Mouse (Mus musculus): Measurements from ENCODE around the gene Bsg.
"Not testable (repeated sequence)": the region's sequence is repeated elsewhere in the genome, so short reads cannot be mapped to it uniquely, and the experiment has no call there.

The Bsg gene

DNA sequence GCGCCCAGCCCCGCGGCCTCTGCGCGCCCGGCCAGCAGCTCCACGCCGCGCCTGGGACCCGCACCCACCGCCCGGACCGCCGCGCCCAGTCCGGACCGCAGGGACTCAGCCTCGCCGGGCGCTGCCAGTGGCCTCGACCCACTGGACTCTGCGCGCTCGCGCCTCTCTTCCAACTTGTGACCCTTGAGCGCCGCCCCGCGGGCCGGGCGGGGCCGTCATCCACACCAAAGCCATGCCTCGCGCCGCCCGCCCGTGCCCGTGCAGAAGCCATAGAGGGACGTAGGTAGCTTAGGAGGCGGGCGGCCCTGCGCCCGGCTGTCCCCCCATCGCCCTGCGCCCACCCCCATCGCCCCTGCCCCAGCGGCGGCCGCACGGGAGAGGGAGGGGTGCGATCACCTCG is 31.1 kb downstream of the Bsg start:
- ATAC-seq (ENCODE audit: low TSS enrichment): no peak

DNA sequence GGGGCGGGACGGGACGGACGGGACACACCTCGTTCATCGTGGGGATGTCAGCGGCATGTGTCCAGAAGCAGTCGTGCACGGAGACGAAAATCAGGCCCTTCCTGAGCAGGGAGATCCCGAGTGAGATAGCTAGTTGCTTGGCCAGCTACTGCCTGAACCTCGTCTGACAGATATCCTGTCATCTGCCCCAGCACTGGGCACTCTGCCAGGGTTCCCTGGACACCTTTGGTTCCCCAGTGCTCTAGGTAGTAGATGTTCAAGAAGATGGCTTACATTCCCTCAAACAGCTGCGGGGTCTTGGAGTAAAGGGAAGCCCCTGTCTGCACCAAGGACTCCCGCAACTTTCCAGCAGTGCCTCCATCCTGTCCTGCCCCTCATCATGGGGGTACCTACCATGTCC is 32.4 kb downstream of the Bsg start:
- no peak for ATAC-seq (ENCODE audit: low TSS enrichment)

DNA sequence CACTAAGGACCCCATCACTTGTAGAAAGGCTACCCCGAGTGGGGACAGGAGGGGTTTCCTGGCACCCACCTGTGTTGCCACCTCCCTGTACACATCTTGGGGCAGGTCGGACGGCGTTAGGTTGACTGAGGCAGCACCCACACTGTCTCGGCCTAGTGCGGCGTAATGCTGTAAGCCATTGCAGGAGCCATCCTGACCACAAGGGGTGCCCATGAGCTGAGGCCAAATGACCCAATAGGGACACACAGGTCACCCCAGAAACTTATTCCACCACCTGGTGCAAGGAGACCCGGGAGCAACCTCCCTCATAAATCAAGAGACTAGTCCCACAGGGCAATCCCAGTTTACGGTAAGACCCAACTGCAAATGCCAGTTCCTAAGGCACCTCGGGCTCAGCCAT is 34.0 kb downstream of the Bsg start:
- ATAC-seq (ENCODE audit: low TSS enrichment): no peak

- ATAC-seq (ENCODE audit: low TSS enrichment): no peak
Measured at GRCm38 (mm10) chr10:79739234-79739633, 34.9 kb downstream of the Bsg start.

GRCm38 (mm10) chr10:79740863-79741262 is 36.6 kb downstream of the Bsg start:
- ATAC-seq (ENCODE audit: low TSS enrichment): no peak

- no peak for ATAC-seq (ENCODE audit: low TSS enrichment)
Measured at GRCm38 (mm10) chr10:79743161-79743560, 38.9 kb downstream of the Bsg start.

DNA sequence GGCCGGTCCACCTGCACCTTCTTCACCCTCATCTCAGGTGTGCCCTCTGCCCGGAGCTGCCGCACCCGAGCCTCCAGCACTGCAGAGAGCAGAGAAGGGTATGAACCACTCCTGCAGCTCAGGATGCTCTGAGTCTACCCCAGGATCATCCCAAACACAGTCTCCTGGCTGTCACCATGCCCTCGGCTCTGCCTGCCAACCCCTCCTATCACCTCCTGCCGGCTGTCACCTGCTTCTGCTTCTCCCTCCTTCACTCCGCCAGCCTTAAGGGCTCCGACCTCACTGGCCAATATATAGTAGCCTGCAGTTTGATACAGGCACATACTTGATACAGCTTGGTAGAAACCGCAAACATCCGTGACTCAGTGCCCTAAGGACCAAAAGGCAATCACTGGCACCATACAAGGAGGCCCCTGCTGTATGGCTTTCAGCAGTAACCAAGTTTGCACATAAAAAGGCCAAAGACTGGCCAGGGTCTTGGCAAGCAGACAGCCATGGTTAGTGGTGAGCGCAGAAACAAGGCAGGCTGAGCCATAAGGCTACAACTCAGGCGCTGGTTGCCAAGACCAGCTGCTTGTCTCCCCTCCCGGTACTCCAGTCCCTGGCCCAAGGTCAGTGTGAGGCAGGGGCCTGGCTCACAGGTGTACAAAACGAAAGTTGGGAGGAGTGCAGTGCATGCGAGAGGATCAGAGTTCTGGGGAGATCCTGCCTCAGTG is 39.5 kb downstream of the Bsg start:
- ATAC-seq (ENCODE audit: low TSS enrichment): no peak

- no peak for ATAC-seq (ENCODE audit: low TSS enrichment)
Measured at GRCm38 (mm10) chr10:79745411-79745810, 41.1 kb downstream of the Bsg start.

DNA sequence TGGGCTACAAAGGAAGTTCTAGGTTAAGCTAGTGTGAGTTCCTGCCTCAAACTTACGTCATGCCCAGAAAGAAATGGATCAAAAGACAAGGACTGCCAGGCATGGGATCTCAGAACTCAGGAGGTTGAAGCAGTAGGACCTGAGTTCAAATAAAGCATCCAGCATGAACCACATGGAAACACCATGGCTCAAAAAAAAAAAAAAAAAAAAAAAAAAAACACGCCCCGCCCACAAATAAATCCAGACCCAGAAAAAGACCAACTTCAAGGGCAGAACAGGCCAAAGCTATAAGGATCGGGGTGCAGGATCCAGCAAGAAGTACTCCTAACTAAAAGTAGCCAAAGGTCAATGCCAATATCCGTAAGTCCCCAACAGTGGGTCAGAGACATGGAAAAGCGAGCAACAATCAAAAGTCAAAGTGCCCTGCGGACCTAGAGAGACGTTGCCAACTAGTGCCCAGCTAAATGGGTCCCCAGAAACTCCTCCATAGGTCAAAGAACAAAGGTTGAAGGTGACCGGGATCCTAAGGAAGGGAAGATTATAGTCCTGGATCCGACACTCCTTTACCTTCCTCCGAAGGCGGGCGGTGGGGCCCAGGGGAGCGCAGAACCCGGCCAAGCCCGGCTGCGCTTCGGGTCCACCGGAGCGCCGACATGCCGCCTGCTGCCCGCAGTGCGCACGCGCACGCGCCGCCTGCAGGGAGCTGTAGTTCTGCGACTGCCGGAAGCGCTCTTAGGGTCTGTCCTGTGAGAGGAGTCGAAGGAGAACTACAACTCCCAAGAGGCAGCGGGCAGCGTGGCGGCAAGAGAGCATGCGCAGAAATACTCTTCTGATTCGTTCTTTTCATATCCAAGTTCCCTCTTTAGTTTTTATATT is 41.8 kb downstream of the Bsg start, which contains the start of gene Polrmt:
Gene Polrmt, minus strand, starts transcription at position 684 of the 876 bp plus-strand sequence.
- ATAC-seq (ENCODE audit: low TSS enrichment): peak; percentile 95

- peak; percentile 18; the same call in 1 of the 2 replicates for ATAC-seq (ENCODE audit: low TSS enrichment)
Measured at GRCm38 (mm10) chr10:79746774-79747151, 42.5 kb downstream of the Bsg start.

GRCm38 (mm10) chr10:79748496-79748895 is 44.2 kb downstream of the Bsg start:
- ATAC-seq (ENCODE audit: low TSS enrichment): no peak

GRCm38 (mm10) chr10:79754856-79755516 is 50.7 kb downstream of the Bsg start, which contains the start of gene Fgf22:
Gene Fgf22 (plus strand): TSS chr10:79755076.
- peak; percentile 80 for ATAC-seq (ENCODE audit: low TSS enrichment)

DNA sequence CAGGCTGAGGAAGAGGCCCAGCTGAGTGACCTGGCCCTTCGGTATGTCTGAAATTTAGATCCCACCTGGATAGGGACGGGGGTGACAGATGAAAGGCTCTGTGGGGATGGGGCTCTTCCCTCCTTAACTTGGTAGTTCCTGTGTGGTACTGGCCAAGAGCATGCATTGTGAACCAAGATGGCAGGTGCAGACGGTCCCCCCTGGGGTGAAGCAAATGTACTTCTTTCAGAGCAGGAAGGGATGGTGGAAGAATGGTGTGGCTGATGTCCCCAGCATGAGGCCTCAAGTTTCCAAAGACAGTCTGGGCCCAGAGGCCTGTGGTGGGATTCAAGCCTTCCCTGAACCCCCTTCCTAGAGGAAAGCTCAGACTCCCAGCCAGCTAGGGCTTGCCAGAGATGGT is 51.6 kb downstream of the Bsg start:
- no peak for ATAC-seq (ENCODE audit: low TSS enrichment)

DNA sequence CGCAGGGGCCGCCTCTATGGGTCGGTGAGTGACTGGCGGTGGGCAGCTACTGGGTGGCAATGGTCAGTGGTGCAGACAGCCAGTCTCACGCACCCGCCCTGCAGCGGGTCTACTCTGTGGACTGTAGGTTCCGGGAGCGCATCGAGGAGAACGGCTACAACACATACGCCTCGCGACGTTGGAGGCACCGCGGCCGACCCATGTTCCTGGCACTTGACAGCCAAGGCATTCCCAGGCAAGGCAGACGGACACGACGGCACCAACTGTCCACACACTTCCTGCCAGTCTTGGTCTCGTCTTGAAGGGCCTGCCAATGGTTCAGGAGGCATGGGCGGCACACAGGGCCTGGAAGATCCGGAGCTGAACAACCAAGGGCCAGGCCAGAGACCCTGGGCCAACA is 52.4 kb downstream of the Bsg start:
- ATAC-seq (ENCODE audit: low TSS enrichment): no peak

DNA sequence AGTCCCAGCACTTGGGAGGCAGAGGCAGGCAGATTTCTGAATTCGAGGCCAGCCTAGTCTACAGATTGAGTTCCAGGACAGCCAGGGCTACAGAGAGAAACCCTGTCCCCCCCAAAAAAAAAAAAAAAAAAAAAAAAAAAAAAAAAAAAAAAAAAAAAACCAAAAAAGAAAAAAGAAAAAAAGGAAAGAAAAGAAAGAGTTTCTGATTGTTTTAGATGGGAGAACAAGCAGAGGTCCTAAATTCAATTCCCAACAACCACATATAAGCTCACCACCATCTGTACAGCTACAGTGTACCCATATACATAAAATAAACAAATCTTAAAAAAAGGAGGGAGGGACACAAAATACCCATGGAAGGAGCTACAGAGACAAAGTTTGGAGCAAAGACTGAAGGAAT is 55.4 kb downstream of the Bsg start:
- not testable (repeated sequence) for ATAC-seq (ENCODE audit: low TSS enrichment)

- ATAC-seq (ENCODE audit: low TSS enrichment): no peak
Measured at GRCm38 (mm10) chr10:79760603-79761143, 56.4 kb downstream of the Bsg start.
